Mouse (Mus musculus) forebrain, embryonic 16.5 days (tissue): ENCODE results near the gene Rngtt. TPM values are rescaled to one million over a fixed set of nuclear protein-coding genes. Genes with fewer than 3 reads are reported as not detected.

ENCODE experiments used
- ATAC-seq: fragments of 200-750 bp; cut with Nextera tagmentation; 2 replicates; pipeline ENCODE4 v1.8.0; 2017; ENCODE audit warnings: mild to moderate bottlenecking, moderate library complexity
- H3K27ac ChIP-seq: fragments of 300-500 bp; sonication (generic); 2 replicates; pipeline ENCODE4 v1.5.1; 2014; ENCODE audit warnings: low read length, control low read depth
- H3K27me3 ChIP-seq: fragments of 300-500 bp; sonication (generic); replicated peaks from 2 replicates; pipeline ENCODE4 v1.6.1; 2014; ENCODE audit warnings: low read length; ENCODE audit not compliant: control insufficient read depth, insufficient read depth
- H3K36me3 ChIP-seq: fragments of 300-500 bp; sonication (generic); 2 replicates; pipeline ENCODE4 v1.6.1; 2014; ENCODE audit not compliant: control insufficient read depth, insufficient read depth
- H3K4me1 ChIP-seq: fragments of 300-500 bp; sonication (generic); replicated peaks from 2 replicates; pipeline ENCODE4 v1.6.1; 2014; ENCODE audit warnings: low read length; ENCODE audit not compliant: control insufficient read depth, insufficient read depth
- H3K4me2 ChIP-seq: fragments of 300-500 bp; sonication (generic); 2 replicates; pipeline ENCODE4 v1.6.1; 2014; ENCODE audit warnings: mild to moderate bottlenecking, low read length, control low read depth
- H3K4me3 ChIP-seq: fragments of 300-500 bp; sonication (generic); replicated peaks from 2 replicates; pipeline ENCODE4 v1.5.1; 2014; ENCODE audit warnings: mild to moderate bottlenecking, low read length, control low read depth
- H3K9ac ChIP-seq: fragments of 300-500 bp; sonication (generic); replicated peaks from 2 replicates; pipeline ENCODE4 v1.6.1; 2014; ENCODE audit warnings: low read depth, low read length, control low read depth
- H3K9me3 ChIP-seq: fragments of 300-500 bp; sonication (generic); 2 replicates; pipeline ENCODE4 v1.6.1; 2016; ENCODE audit warnings: low read length; ENCODE audit not compliant: control insufficient read depth
- WGBS: fragments of 180-500 bp; shearing (Covaris S2); extraction: QIAGEN DNeasy Blood & Tissue Kit; methylation state at CpG from one replicate; pipeline ENCODE4 v1.1.7; 2014; 5-methylcytosine and 5-hydroxymethylcytosine counted together
- polyA plus RNA-seq: library from polyadenylated mRNA; unstranded; fragments of >200 nt; fragmentation: Nextera tagmentation; extraction: Ambion mirVana; gene quantifications from 2 replicates; pipeline ENCODE4 v1.2.1, GENCODE M21; 2015

The Rngtt gene
- polyA plus RNA-seq, 1 experiment from 2014 or later = 31.1 TPM

- no peak overlapping the region for H3K9ac ChIP-seq
- no peak for ATAC-seq
- H3K9me3 ChIP-seq = no peaks in the 10 kb centered on the region
- H3K4me3 ChIP-seq = no peak overlapping the region
- no peaks in the 10 kb centered on the region for H3K27me3 ChIP-seq
- H3K36me3 ChIP-seq = no peaks in the 10 kb centered on the region
- H3K4me1 ChIP-seq = no peaks in the 10 kb centered on the region
- no peak overlapping the region for H3K4me2 ChIP-seq
- H3K27ac ChIP-seq = no peak overlapping the region
These were observed 53.3 kb downstream of the Rngtt start for GRCm38 (mm10) chr4:33363451-33363850.

- H3K4me2 ChIP-seq = no peak overlapping the region
- no peaks in the 10 kb centered on the region for H3K27me3 ChIP-seq
- H3K4me3 ChIP-seq = no peak overlapping the region
- H3K27ac ChIP-seq = no peak overlapping the region
- no peaks in the 10 kb centered on the region; the same call in 1 of the 2 replicates for H3K9me3 ChIP-seq
- H3K36me3 ChIP-seq = peaks cover 8% of the 10 kb centered on the region
- H3K4me1 ChIP-seq = no peaks in the 10 kb centered on the region
- ATAC-seq = no peak
- 66% methylated on average over 6 of the region's 6 CpGs for WGBS
- H3K9ac ChIP-seq = no peak overlapping the region
These were observed 64.8 kb downstream of the Rngtt start for GRCm38 (mm10) chr4:33374916-33375315.

- Histone ChIP-seq H3K27ac (no peak overlapping the region), H3K4me2 (no peak overlapping the region), H3K36me3 (peaks cover 2% of the 10 kb centered on the region; the same call in 1 of the 2 replicates), H3K27me3 (no peaks in the 10 kb centered on the region), H3K4me1 (no peaks in the 10 kb centered on the region), H3K9ac (no peak overlapping the region), H3K4me3 (no peak overlapping the region), H3K9me3 (no peaks in the 10 kb centered on the region)
- ATAC-seq = no peak
These were observed 67.5 kb downstream of the Rngtt start for GRCm38 (mm10) chr4:33377642-33378041.

GRCm38 (mm10) chr4:33378894-33379293 is 68.8 kb downstream of the Rngtt start:
- Histone ChIP-seq H3K4me1 (no peaks in the 10 kb centered on the region), H3K27ac (no peak overlapping the region), H3K27me3 (no peaks in the 10 kb centered on the region), H3K4me2 (no peak overlapping the region), H3K9me3 (no peaks in the 10 kb centered on the region), H3K9ac (no peak overlapping the region), H3K4me3 (no peak overlapping the region), H3K36me3 (peaks cover 2% of the 10 kb centered on the region; the same call in 1 of the 2 replicates)
- no peak for ATAC-seq
- WGBS = 89% methylated on average over 6 of the region's 6 CpGs

- H3K27ac ChIP-seq = no peak overlapping the region
- ATAC-seq = no peak
- 97% methylated on average over 3 of the region's 3 CpGs for WGBS
These were observed 78.8 kb downstream of the Rngtt start for GRCm38 (mm10) chr4:33388899-33389298.

GRCm38 (mm10) chr4:33390660-33391059 is 80.5 kb downstream of the Rngtt start:
- no peak overlapping the region for H3K4me3 ChIP-seq
- H3K9ac ChIP-seq = no peak overlapping the region
- H3K4me2 ChIP-seq = no peak overlapping the region
- H3K27me3 ChIP-seq = no peaks in the 10 kb centered on the region
- peaks cover 3% of the 10 kb centered on the region; the same call in 1 of the 2 replicates for H3K4me1 ChIP-seq
- H3K36me3 ChIP-seq = no peaks in the 10 kb centered on the region
- ATAC-seq = peak; percentile 95
- no peak overlapping the region for H3K27ac ChIP-seq
- H3K9me3 ChIP-seq = no peaks in the 10 kb centered on the region

More at GRCm38 (mm10) chr4:33388899-33389298, 78.8 kb downstream of the Rngtt start:
- H3K9me3 ChIP-seq = no peaks in the 10 kb centered on the region
- no peaks in the 10 kb centered on the region for H3K27me3 ChIP-seq
- no peak overlapping the region for H3K9ac ChIP-seq
- H3K4me2 ChIP-seq = no peak overlapping the region
- H3K4me1 ChIP-seq = peaks cover 3% of the 10 kb centered on the region; the same call in 1 of the 2 replicates
- H3K4me3 ChIP-seq = no peak overlapping the region
- no peaks in the 10 kb centered on the region for H3K36me3 ChIP-seq

- peaks cover 3% of the 10 kb centered on the region; the same call in 1 of the 2 replicates for H3K4me1 ChIP-seq
- 76% methylated on average over 2 of the region's 2 CpGs for WGBS
- no peak overlapping the region for H3K4me3 ChIP-seq
- H3K9ac ChIP-seq = no peak overlapping the region
- no peak for ATAC-seq
- no peaks in the 10 kb centered on the region for H3K9me3 ChIP-seq
- no peak overlapping the region for H3K4me2 ChIP-seq
- no peak overlapping the region for H3K27ac ChIP-seq
- no peaks in the 10 kb centered on the region for H3K36me3 ChIP-seq
- no peaks in the 10 kb centered on the region for H3K27me3 ChIP-seq
These were observed 83.3 kb downstream of the Rngtt start for GRCm38 (mm10) chr4:33393437-33393836.

- no peak overlapping the region for H3K27ac ChIP-seq
- no peak overlapping the region for H3K9ac ChIP-seq
- H3K4me2 ChIP-seq = no peak overlapping the region
- H3K36me3 ChIP-seq = no peaks in the 10 kb centered on the region
- no peaks in the 10 kb centered on the region for H3K27me3 ChIP-seq
- H3K9me3 ChIP-seq = no peaks in the 10 kb centered on the region
- H3K4me3 ChIP-seq = no peak overlapping the region
- no peaks in the 10 kb centered on the region for H3K4me1 ChIP-seq
- ATAC-seq = peak; percentile 92
- WGBS = 59% methylated on average over 3 of the region's 3 CpGs
These were observed 86.4 kb downstream of the Rngtt start for GRCm38 (mm10) chr4:33396222-33397176.

GRCm38 (mm10) chr4:33405723-33406293 is 95.7 kb downstream of the Rngtt start:
- Histone ChIP-seq H3K9me3 (no peaks in the 10 kb centered on the region), H3K4me1 (no peaks in the 10 kb centered on the region), H3K4me2 (no peak overlapping the region), H3K4me3 (no peak overlapping the region), H3K36me3 (no peaks in the 10 kb centered on the region), H3K9ac (no peak overlapping the region), H3K27ac (no peak overlapping the region), H3K27me3 (no peaks in the 10 kb centered on the region)
- ATAC-seq = no peak
- WGBS = 82% methylated on average over 2 of the region's 2 CpGs
